Mouse (Mus musculus) left cerebral cortex, postnatal 4 days (tissue): Measurements from ENCODE around the gene Efhd2. TPM values are rescaled to one million over a fixed set of nuclear protein-coding genes. Genes with fewer than 3 reads are reported as not detected.
A peak's percentile ranks its signal among the peaks of the same experiment; 100 is the strongest.

Experiments
- DNase-seq: peaks from one replicate; pipeline ENCODE4 v3.0.0-alpha.2; 2022
- intact Hi-C: fragments of 180-260 bp; cut with DNase I; formaldehyde crosslinking; loops from one replicate; pipeline ENCODE4 v1.15.1; 2025
- total RNA-seq, 2 experiments: library from RNA; stranded (reverse); gene quantifications; 2 replicates each; pipeline ENCODE4 v1.2.3; 2021

Efhd2 gene
- total RNA-seq, 2 experiments from 2014 or later: 29.5 to 31.8 TPM

DNA sequence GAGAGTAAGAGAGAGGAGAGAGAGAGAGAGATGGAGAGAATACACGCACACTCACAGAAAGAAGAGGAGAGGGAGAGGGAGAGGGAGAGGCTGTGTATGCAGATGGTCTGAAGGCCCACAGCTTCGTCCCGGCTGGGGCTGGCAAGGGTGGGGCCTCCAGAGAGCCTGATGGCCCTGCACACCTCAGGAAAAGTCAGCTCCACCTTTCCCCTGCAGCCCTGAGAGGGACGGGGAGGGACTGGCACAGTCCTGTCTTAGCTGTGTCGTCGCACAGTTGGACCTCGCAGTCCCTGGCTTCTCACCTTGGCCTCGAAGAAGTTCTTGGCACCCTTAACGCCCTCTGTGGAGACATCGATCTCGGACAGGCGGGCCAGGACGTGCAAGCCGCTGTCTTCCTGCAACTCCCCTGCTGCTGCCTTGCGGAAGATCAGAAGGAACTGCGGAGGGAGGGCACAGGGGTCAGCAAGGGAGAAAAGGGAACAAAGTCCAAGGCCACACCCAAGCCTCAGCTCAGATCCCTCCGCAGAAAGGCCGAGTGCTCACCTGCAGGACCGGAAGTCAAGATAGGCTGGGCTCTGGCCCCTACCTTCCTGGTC lies 14.4 kb downstream of the Efhd2 start:
- no peak for DNase-seq
- intact Hi-C loops: no loop called here

DNA sequence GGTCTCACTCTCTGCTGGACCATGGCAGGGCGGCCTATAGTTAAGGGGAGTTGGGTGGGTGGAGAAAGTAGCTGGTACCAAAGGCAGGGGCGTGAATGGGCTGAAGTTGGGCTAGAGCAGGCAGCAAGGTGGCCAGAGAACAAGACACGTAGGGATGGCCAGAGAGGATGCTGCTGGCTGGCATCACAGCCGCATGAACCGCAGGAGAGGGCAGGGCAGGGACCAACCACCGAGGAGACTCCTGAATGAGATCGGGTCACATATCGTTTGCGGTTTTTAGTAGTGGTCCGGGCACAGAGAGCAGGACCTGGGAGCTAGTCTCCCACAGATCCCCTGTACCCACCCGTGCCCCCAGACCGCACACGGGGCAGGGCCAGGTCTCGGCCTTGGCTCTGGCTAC lies 15.4 kb downstream of the Efhd2 start:
- DNase-seq: no peak
- intact Hi-C loops: no loop called here

DNA sequence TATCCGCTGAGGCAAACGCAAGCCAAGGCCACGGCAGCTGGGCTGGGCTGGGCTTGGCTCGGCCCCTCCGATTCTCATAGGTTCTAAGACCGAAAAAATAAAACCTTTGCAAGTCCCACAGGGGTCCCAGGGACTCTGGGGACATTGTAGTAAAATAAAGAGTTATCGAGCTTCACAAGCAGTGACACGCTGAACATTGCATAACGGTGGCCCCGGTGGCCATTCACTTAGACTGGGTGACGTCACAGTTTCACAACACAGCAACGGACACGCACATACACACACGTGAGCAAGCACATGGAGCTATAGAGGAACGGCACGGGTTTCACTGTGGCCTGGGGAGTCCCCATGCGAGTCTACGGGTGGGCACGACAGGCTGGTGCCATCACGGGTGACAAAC lies 16.2 kb downstream of the Efhd2 start:
- no peak for DNase-seq
- intact Hi-C loops: no loop called here

DNA sequence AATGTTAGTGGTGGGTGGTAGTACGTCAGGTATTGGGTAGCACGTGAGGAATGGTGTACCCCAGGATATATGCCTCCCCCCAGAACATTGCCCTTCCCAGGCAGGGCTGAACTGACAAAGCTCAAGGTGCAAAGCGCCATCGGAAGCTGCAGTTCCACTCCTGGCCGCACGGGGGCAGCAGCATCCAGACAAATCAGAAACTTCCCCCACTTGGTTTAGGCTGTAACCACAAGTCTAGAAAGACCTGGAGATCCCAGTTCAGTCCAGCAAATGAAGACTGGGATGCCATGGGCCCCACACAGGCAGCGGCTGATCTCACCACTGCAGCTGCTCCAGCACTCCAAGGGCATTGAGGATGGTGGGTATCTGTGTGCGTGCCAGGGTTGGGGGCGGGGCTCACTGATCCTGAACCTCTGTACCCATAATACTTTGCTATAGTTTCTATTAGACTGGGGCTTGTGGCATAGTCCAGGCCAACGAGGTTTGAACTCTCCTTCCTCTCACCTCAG lies 17.2 kb downstream of the Efhd2 start:
- intact Hi-C loops: no loop called here
- DNase-seq: peak; percentile 83

DNA sequence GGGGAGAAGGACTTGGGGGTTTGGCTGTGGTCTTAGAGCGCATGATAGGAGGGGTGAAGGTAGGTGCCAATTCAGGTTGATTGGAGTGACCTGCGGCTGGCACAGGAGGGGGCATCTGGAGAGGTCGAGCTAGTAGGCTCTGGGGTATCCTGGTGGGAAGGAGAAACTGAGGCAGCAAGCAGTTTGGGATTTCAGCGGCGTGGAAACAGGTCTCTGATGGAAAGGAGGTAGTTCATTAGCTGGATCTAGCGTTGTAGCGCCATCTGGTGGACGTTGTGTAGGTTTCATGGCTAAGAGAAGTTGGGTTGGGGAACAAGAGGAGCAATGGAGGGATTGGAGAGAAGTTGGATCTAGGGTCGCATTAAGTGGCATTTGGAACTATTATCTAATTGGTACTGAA lies 21.3 kb downstream of the Efhd2 start:
- intact Hi-C loops: no loop called here
- peak; percentile 69 for DNase-seq

DNA sequence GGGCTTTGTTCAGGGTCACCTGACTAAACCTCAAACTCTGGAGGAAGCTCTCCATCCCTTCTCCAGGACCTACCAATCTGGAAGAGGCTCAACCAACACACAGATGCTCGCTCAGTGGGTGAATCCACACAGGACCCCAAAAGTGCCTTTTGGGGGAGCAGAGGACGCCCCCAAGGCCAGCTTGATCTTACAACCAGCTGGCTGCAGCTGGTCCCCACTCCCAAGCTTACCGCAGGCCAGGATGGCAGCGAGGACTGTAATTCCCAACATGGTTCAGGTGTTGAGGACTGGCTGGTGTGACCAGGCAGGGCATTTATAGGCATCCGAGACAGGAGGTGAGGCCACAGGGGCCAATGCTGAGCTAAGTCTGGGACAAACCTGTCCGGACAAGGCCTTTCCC lies 28.7 kb downstream of the Efhd2 start, which contains the start of gene Ctrc:
Ctrc (minus strand) TSS at position 361 of the 400 bp plus-strand sequence.
- DNase-seq: no peak
- intact Hi-C loops: loop anchor here (10.0 kb wide), 1 partner anchor 231 kb away; the partner anchor contains the start of gene Tmem82

DNA sequence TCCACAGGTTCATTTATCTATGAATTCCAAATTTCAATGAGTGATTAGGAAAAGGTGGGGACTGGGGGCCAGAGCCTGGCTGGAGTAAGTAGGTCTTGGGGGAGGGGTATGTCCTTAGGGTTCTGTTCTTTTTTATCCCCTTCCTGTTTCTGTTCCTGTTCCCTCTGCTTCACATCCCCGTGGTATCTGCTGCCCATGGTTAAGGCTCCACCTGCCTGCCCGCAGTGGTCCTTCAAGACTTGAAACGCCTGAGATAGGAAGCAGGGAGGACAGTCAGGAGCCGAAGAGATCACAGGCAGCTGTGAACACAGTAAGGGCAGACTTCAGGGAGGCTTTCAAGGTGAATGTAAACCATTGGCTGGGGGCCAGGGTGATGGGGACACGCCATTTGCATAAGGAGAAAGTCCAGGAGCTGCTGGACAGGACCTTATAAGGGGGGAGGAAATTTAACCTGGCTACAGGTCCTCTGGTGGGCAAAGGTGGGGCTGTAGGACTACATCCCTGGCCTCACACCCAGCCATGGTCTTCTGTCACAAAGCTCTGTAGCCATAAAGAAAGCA lies 40.1 kb downstream of the Efhd2 start:
- intact Hi-C loops: no loop called here
- DNase-seq: no peak

DNA sequence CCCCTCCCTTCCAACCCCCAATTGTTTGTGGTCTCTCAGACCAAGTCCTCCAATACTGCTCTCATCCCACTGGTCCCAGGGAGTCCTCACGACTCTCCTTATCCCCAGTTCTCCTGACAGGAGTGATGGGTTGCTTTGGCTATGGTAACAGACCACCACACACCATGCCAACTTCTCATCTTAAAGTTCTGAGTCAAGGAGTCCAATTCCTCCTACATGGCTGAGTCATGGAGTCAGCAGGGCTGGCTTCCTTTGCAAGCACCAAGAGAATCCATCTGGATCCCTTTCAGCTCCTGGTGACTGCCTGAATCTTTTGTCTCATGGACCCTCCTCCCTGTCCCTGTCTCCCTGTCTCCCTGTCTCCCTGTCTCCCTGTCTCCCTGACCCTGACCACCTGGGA lies 40.8 kb downstream of the Efhd2 start:
- DNase-seq: no peak
- intact Hi-C loops: no loop called here

DNA sequence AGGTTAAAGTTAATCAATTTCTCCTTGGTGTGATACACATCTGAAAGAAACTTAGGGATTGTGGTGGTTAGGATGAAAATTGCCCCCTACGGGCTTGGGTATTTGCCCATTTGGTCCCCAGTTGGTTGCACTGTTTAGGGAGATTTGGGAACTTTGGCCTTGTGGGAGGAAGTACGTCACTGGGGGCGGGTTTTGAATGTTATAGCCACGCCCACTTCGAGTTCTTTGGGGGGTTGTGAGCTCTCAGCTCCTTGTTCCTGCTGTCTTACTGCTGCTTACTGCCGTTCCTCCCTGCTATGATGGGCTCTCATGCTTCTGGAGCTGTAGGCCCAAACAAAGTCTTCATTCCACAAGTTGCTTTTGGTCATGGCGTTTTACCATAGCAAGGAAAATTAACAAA lies 43.4 kb downstream of the Efhd2 start:
- DNase-seq: no peak
- intact Hi-C loops: no loop called here

DNA sequence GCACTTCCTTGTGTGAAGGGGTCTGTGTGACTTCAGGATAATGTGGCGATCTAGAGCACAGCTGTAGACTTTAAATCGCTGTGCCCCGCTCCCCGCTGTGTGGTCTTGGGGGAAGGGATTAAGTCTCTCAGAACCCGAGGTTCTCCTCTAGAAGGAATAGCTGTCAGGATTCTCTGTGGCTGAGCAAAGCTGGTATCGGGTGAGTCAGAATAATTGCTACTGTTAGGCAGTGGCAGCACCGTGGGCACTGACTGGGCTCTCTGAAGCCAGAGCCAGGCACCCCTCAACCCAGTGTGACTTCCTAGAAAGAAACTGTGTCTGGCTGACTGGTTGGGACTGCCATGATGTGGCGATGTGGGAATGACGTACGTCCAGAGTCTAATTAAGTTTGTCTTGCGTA lies 44.3 kb downstream of the Efhd2 start:
- no peak for DNase-seq
- intact Hi-C loops: no loop called here

DNA sequence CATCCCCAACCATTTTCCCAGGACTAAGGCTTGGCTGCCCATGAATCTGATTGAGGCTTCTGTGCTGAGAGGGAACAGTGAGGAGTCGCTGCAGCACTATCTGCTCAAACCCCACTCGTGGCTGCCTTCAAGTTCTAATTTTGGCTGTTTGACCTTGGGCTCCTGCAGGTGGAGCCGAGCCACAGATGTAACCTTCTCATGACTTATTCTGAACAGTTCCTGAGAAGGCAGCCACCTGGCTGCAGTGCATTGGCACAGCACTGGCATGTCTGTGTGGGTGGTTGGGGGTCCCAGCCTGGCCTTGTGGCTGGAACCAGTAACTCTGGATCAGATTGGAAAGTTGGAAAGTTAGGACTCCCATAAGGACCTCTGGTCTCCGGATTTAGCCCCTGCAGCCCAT lies 46.5 kb downstream of the Efhd2 start:
- intact Hi-C loops: no loop called here
- no peak for DNase-seq

DNA sequence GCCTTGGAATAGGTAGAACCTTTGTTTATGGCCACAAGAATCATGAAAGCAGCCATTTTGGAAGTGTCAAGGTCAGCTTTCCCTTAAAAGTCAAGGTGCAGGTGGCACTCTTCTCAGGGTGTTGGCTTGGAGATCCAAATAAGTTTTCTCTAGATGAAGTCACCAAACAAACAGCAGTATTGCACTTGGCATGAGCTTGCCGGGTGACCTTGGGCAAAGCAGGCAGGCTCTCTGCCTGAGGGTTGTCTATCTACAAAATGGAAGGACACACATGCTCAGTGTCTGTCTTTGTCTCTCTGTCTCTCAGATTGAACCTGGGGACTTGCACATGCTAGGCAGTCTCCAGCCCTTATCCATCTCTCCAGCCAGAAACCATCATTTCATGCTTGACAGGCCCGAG lies 47.3 kb downstream of the Efhd2 start:
- no peak for DNase-seq
- intact Hi-C loops: no loop called here

DNA sequence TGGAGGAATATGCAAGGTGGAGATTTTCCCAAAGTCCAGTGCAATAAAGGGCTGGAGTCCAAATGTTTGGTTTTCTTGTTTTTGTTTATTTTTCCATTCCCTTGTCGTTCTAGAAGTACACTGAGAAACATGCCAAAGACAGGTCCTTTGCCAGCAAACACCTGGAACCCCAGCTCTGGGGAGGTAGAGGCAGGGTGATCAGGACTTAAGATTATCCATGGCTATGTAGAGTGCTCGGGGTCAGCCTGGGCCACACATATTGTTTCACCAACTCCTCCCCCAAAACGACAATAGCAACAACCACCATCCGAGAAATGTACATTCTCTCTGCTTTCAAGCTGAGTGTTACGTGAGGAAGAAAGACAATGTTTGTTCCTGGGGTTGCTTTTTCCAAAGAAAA lies 48.7 kb downstream of the Efhd2 start, which contains the start of gene Cela2a:
Cela2a (minus strand) TSS at position 101 of the 400 bp plus-strand sequence.
- DNase-seq: no peak
- intact Hi-C loops: no loop called here

DNA sequence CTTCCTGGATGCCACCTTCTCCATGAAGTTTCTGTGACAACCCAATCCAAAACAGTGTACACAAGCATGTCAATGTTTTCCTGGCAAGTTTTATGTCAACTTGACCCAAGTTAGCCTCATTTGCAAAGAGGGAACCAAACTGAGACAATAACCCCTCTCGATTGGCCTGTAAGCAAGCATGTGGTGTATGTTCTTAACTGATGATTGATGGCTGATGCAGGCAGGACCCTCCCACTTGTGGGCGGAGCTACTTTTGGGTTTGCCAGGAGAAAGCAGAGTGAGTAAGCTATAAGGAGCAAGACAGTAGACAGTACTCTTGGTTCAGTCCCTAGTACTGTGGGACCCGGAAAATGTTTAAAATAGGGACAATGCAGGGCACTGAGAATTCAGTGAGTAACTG lies 51.7 kb downstream of the Efhd2 start:
- intact Hi-C loops: no loop called here
- no peak for DNase-seq

DNA sequence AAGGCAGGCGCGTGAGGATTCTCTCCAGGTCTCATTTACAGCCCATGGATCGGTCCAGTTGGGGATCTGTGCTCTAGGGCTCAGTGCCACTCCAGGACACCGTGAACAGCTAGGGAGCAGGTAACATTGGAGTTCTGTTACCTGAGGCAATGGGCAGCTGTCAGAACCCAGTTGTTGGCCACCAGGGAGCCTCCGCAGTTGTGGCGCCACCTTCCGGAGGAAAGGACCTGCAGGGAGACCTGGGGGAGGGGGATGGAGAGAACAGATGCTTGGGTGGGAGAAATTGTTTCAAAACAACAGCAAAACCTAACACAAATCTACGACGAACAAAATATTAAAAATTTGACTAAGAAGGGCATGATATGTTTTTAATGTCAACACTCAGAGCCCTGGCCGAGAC lies 52.6 kb downstream of the Efhd2 start:
- no peak for DNase-seq

DNA sequence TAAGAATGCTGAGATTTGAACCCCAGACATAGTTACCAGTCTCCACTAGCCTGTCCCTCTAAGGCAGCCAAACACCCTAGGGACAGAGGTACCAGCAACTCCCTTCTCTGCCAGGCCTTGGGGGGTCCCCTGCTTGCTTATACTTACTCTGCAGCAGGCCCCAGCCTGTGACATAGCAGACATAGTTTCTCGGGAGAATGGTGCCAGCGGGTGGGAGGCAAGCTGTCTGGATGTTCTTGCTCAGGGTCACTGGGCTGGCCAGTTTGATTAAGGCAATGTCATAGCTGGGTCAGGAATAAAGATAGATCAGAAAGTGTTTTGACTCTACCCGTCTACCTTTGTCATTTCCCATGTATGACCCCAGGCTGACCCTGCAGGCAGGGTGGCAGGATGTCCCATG lies 53.5 kb downstream of the Efhd2 start:
- no peak for DNase-seq
- intact Hi-C loops: no loop called here

More for the DNA sequence above, 52.6 kb downstream of the Efhd2 start:
- intact Hi-C loops: no loop called here

DNA sequence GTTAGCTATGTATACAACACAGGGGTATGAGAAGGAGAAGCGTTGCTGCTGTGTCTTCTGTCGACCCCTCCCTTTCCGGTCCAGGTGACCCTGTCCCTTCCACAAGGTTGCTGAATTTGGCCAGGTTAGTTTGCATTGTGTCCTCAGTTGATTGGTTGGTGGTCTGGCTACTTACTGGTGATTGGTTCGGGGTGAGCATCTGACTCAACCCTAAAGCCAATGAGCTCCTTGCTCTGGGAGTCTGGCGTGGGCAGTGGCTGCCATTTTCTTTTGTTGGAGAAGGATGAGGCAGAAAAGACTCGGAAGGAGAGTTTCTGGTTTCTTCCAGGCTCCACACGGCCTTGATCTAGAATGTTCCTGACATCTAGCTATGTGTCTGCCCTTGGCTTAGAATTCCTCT lies 55.4 kb downstream of the Efhd2 start:
- intact Hi-C loops: no loop called here
- DNase-seq: no peak

DNA sequence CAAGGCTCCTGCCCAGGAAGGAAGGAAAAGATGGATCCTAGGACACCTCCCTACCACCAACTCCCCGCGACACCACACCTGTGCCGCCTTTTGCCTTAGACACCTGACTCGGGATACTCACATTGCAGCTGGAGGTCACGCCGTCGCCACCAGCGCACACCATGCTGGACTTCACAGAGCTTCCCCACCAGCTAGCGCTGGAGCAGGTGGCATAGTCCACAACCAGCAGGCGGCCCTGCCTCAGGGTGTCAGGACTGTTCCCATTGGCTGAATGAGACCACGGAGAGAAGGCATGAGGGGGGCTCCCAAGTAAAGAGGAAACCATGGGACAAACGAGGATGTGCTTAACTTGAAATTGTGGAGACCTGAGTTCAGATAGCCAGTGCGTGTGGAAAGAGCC lies 55.9 kb downstream of the Efhd2 start:
- DNase-seq: no peak
- intact Hi-C loops: no loop called here

DNA sequence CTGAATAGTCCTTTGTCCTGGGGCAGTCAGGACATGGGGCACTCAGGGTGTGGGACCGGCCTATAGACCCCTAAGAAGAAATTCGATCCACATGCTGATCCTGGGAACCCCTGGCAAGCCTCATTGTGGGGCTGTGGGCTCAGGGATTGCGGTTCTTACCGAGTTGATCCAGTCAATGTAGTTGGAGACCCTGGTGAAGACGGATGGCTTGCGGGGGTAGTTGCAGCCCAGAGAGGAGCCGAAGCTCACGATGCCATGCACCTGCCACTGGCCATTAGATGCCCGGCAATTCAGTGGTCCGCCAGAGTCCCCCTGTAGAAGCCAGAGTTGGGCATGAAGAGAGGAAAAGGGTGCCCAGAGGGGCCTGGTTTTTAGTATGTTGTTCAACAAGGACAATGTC lies 57.0 kb downstream of the Efhd2 start:
- intact Hi-C loops: no loop called here
- no peak for DNase-seq

DNA sequence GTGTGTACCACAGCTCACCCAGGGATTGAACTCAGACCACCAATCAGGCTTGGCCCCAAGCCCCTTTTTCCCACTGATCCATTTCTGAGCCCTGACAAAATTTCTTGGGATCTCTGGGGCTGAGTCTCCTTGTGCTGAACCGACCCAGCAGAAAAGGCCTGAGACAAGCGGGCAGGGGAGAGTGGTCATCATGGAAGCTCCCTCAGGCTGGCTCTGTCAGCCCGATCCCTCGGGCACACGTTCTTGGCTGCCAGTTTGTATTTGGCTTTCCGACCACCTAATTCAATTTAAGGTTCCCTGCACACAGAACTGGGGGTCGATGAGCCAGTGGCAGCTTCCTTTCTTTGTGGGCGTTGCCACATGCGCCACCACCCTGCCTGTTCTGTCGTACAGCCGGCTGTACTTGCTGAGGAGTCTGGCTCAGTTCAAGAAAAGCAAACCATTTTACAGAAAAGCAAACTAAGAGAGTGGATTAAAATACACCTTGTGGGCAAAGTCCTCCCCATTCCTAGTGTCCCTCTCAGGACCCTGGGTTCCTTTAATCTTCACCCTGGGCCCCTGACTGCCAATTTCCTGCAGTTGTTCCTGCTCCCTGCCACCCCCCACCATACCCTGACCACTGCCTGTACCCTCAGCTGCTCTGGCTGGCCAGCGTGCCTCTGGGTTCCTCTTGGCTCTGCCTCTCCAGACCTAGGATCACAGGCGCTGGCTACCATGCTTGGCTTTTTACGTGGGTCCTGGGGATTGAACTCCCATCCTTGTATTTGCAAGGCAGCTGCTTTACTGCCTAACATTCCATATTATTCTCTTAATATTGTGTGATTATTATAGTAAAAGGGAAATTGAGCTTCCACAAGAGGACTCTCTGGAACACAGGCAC lies 57.7 kb downstream of the Efhd2 start:
- intact Hi-C loops: no loop called here
- DNase-seq: peak; percentile 19

DNA sequence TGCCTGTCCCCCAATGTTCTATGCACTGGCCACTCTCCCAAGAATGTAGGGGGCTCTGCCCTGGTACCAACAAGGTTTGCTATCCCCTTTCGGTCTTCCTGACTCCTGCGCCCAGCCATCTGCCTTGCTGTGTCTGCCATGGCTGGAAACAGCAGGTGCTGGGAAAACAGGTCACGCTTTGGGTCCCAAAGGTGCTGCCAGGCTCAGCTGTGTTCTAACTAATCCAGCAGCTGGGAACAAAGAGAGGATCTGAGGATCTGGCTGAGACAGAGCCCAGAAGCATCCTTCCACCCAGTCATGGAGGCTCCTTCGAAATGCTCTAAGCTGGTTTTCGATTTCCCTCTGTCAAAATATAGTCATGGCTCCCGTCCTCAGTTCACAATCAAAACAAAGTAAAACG lies 58.5 kb downstream of the Efhd2 start:
- DNase-seq: peak; percentile 34
- intact Hi-C loops: no loop called here

DNA sequence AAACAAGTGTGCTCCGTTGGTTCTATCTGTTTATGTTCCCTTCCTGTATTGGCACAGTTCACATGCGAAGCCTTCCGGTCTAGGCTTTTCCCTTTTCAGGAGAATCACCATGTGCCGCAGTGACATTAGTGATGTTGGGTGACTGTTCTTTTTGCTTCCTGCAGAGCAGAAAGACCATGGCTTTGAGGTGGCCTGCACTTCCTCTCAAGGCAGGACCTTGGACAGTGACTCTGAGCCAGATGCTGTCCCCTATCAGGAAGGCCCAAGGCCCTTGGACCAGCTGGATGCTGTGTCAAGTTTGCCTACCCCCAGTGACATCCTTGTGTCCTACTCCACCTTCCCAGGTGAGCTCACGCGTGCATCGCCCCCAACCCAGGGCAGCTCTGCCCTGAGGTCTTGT lies 63.3 kb downstream of the Efhd2 start:
- no peak for DNase-seq
- intact Hi-C loops: no loop called here
